Mouse (Mus musculus): ENCODE results near the gene Trpc1. TPM values are rescaled to one million over a fixed set of nuclear protein-coding genes. Genes with fewer than 3 reads are reported as not detected.

Gene Trpc1
- polyA plus RNA-seq (2012; rRNA removed; ENCODE audit: low replicate concordance) = 1.7 and 3.9 TPM in 2 replicates

DNA sequence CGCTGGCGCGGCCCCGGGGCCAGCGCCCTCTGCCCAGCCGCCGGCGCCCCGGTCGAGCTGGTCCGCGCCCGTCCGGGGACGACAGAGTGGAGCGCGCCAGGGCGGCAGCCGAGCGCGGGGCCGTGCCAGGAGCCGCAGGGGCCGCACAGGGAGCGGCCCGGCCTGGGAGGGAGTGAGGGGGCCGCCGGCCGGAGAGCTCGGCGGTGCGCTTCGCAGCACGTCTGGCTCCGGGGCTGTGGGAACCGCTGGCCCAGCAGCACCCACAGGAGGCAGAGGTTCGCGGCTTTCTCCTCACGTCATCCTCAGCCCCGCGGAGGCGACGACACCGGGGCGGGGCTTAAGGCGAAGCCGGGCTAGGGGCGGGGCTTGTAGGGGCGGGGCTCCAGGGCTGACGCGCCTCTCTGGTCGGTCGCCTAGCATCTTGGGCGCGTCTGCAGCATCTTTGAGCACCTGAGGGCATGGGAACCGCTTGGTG lies at the start of gene Trpc1:
Trpc1 (minus strand) TSS at position 339 of the 475 bp plus-strand sequence.

Other genes with a start within 250 kb of the Trpc1 start
- 0.36 and 0.39 TPM in 2 replicates for gene U2surp, start 238.4 kb downstream of the Trpc1 start, polyA plus RNA-seq (2012; rRNA removed; ENCODE audit: low replicate concordance)
- 1.6 and 2.6 TPM in 2 replicates for gene Paqr9, start 190.7 kb downstream of the Trpc1 start, polyA plus RNA-seq (2012; rRNA removed; ENCODE audit: low replicate concordance)
- 0.05 and 0.11 TPM in 2 replicates for gene Pcolce2, start 112.8 kb downstream of the Trpc1 start, polyA plus RNA-seq (2012; rRNA removed; ENCODE audit: low replicate concordance)
- 18.3 and 37.6 TPM in 2 replicates for gene Pls1, start 94.9 kb upstream of the Trpc1 start, polyA plus RNA-seq (2012; rRNA removed; ENCODE audit: low replicate concordance)
- gene Atr, start 107.2 kb upstream of the Trpc1 start, polyA plus RNA-seq (2012; rRNA removed; ENCODE audit: low replicate concordance) = 0.06 and 0.19 TPM in 2 replicates
- gene Xrn1, start 204.4 kb upstream of the Trpc1 start, polyA plus RNA-seq (2012; rRNA removed; ENCODE audit: low replicate concordance) = 0.85 and 0.90 TPM in 2 replicates